Mouse (Mus musculus) gastrocnemius, adult 18-20 months (tissue): ENCODE results near the gene Cnga1. TPM values are rescaled to one million over a fixed set of nuclear protein-coding genes. Genes with fewer than 3 reads are reported as not detected.

Source experiments
- DNase-seq: peaks from one replicate; pipeline ENCODE4 v3.0.0; 2021; ENCODE audit warnings: low spot score
- long read RNA-seq, 2 experiments: library from polyadenylated mRNA; stranded (forward); transcript quantifications; one replicate each; pipeline ENCODE4 v2.0.0; 2021
- total RNA-seq, 2 experiments: library from RNA; stranded (reverse); gene quantifications; 2 replicates each; pipeline ENCODE4 v1.2.3; 2021

Cnga1 gene
- not detected for total RNA-seq
- long read RNA-seq, experiment 1, result 0 reads
- long read RNA-seq, experiment 2, result 0 reads

DNA sequence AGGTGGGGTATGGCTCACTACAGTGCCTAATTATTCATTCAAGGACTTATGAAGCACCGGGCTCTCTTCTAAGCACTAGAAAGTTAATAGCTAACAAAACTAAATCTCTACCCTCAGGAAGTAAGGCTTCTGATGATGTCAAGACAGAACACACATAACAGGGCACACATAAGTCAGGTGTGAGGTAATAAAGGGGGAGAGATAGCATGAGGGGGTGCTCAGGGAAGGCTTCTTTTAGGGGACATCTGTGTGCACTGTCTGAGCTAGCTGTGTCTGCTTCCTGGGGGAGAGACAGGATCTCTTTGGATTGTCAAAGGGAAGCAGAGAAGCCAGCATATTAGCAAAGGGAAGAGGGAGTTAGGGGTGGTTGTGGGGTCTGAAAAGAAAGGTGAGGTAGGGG, at the start of gene Cnga1:
Gene Cnga1 (minus strand): TSS at position 101 of the 400 bp plus-strand sequence.
- DNase-seq, result no peak

DNA sequence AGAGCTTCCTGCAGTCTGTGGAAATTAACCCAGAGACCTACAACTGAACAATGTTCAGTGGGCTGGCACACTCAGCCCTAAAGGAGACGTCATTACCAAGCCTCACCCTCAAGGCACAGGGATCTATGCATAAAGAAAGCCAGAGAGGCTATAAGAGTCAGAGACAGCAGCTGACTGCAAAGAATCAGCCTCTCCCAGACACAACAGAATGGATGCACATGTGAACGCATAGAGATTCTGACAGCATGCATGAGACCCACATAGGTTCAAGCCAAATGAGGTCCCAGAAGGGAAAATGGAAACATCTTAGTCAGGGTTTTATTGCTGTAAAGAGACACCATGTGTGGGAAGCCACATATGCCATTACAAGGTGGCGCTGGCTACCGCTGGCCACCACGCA, 46.4 kb upstream of the Cnga1 start:
- DNase-seq, result no peak

DNA sequence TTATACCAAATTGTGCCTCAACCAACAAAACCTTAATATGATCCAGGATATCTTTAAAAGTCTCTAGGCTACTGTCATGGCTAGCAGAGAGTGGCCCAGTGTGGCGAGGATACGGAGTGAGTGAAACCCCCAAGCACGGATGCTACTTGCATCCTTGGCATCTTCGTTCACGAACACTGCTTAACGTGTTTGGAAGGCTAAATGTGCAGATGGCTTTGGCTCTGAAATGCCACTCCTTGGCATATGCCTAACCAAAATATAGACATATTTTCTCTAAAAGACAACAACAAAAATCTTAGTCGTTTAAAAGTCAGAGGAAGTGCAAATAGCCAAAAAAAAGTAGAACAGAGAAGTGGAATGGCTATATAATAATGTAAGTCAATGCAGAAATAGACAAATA, 45.5 kb upstream of the Cnga1 start:
- DNase-seq, result no peak

DNA sequence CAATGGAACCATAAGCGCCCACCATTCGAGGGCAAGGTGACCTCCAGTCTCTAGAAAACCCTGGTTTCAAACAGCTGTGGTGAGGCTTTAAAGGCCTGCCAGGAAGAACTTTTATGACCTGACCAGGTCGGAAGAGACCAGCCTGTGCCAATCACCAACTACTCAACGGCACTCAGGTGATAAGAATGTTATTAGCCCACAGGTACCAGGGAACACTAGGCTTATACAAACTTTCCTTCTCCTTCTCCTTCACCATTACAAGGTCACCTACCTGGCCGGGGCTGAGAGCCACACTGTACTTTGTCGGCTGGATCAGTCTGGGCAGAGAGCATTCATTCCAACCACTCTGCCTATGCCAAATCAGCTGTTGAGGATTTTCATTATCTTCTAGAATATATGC, 37.4 kb upstream of the Cnga1 start:
- DNase-seq, result no peak

DNA sequence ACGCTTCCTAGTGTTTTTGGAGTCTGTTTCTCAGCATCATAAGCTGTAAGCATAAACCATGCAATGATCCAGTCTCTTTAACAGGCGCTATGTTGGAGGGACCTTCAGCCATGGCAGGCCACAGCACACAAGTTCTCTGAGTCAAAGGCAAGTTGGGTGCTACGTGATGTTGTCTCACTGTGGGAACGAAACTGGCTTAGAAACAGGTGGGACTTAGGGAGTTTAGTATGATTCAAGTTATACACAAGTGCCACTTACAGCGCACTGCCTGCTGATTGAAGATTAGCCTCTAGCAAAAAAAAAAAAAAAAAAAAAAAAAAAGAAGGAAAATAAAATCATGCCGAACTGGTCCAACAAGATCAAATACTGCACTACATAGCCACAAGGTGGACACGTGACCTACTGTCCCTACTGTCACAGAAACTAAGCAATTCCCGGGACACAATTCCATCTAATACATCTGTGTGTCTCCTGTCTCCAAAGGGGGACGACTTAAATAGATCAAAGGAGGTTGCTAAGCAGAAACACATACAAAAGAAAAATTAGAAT, 31.0 kb upstream of the Cnga1 start:
- no peak for DNase-seq

DNA sequence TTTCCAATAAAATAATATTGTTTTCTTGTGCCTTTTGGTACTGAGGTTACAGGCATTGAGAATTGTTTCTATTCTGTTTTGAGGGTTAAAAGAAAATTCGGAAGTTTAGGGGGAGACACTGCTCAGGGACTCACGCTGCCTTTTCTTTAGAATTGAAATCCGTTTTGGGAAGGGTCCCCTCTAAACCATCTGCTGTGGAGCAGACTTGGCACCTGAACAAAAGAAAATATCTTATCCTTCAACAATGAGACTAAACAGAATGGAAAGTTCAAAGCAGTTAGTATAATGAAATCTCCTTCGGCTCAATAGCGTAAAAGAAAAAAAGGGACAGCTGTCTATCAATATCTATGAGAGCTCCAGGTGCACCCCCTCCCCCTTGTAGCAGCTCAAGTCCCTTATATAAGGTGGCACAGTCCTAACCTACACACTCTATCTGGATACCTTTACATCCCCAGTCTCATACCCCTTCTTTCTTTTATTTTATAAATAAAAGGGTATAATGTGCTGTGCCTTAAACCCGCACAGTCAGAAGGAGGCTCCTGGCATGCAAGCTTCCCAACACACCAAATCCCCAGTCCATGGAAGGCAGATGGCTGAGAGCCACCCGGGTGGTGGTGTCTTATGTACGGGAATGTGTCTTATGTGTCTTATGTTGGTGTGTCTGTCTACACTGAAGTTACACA, 27.1 kb upstream of the Cnga1 start:
- no peak for DNase-seq

DNA sequence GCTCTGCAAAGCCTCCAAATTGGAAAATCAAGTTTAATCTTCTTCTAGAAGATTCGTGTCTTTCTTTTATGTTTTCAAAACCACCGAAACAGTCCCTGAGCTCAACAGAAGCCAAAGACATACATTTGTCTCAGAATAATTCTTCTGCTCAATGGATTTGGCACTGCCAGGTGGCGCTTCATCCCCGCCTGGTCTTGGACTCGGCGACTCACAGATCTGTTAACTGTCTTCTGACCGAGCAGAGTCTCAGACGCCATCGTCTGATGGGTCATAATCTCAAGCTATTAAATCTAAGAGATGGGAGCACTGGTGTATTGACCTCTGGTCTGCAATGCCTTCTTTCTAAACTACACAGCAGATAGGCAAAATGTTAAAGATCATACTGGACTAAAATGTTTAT, 24.3 kb upstream of the Cnga1 start:
- DNase-seq, result no peak

DNA sequence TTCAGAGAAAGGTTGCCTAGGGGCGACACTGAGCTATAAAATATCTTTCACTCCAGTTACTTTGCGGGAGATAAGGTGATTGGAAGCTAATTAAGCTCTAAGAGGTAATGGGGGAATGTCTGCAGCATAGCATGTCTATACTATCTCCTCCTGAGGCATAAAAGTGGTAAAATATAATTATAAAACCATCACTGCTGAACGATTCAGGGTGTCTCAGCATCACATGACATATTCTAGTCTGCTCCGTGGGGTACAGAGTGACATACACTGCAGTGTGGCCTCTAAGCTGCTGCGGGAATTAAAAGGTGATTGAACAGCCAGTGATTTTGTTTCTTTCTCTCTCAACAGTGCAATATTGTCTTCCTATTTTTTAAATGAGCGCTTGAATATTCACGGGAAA, 22.4 kb upstream of the Cnga1 start:
- DNase-seq, result no peak

DNA sequence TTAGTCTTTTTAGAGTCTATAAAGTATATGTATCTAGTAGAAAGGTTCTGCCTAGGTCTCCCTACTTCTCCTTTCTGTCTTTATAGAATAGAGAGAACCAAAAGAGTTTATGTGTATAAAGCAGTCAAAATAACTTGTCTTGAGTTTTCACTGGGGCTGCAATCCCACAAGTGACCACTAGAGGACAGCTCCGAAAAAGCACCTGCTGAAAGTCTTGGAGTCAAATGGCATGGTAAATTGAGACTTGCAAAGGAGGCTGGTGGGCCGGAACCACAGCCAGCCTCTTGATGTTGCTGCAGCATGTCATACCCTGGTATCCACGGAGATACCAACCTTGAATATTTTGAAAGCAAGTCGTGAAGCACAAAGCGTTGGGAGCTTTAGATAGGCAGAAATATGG, 21.2 kb upstream of the Cnga1 start:
- peak; percentile 41 for DNase-seq

DNA sequence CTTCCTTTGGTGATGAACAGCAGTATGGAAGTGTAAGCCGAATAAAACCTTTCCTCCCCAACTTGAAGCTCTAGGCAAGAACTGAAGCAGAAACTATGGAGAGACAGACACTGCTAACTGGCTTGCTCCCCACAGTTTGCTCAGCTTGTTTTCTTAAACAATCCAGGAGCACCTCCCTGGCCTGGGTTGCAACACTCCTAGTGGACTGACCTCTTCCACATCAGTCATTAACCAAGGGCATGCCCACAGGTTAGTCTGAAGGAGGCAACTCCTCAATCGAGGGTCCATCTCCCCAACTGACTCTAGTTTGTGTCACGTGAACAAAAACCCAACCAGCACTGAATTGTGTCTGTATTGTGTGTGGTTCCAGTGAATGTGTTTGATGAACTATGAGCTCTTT, 20.8 kb upstream of the Cnga1 start:
- no peak for DNase-seq

DNA sequence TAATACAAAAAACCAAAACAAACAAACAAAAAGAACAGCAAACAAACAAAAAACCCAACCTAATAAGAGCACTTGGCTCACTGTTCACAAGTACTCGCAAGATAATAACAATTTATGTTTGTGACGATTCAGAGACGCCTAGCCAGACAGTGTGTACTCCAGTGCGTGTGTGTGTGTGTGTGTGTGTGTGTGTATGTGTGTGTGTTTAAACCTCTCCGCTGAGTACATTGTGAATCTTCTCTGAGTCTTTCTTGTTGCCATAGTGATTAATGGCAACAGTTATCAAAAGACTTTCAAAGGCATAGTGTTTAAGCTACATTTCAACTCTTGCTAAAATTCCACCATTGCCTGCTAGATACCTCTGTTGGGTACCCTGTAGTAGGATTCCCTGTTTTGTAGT, 20.1 kb upstream of the Cnga1 start:
- no peak for DNase-seq

DNA sequence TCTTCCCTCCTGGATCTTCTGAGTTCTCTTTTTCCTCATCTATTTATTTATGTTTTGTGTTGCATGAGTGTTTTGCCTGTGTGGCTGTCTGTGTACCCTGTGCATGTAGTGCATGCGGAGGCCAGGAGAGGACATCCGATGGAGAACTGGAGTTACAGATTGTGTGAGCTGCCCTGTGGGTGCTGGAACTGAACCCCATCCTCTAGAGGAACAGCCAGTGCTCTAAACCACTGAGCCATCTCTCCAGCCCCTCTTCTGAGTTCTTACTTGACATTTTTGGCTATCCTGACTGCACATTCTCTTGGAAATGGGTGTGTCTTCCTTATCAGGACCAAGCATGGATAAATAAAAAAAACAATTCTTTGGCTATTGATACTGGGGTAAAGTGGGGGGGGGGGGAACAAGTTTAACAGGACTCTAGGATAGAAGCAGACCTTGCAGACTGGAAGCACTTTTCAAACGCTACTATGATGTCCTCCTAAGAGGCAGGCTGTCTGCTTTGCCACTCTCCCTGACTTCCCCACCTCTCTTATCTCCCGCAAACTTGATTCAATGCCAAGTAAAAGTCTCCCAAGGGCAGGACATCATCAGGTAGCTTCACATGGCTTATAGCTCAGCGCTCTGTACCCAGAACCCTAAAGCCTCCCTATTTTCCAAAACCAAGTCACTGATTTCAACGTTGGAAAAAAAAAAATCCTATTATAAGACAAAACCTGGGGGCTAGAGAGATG, 17.1 kb upstream of the Cnga1 start:
- no peak for DNase-seq

DNA sequence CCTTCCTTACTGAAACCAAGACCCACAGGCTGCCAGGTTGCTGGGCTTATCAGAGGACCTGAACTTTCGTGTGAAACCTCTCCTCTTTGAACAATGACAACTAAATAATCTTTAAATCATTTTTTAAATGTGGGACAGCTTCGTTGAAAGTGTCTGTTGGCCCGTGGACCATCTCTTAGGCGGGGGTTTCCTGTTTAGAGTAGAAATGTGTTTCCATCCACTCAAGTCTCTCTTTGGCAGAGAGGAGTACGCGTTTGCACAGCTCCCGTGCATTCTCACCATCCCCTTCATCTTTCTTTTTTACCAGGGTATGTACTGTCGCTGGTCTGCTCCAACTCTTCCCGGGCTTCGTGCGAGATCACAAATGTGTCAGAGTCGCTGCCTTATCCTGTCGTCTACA, 14.3 kb upstream of the Cnga1 start:
- DNase-seq, result no peak

DNA sequence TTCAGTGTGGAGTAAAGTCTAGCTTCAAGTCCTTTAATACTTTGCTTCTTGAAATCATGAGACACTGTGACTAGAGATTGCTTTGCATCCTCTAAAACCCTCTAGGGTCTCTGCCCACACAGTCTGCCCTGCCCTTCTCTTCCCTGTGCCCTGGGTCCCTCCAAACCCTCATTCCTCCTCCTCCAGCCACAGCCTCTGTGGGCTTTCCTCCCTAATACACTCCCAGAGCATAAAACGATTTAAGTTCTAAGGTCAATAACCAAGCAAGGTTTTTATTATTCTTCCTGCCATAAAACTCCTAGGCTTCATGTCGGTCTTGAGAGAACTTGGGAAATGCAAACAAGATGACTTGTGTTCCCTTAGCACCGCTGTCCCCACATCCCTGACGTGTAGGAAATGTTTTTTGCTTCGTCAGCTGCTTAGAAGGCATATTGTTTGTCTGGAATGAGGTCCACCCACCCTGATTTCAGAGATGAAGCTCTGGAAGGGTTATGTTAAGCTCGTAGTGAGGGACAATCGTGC, 12.3 kb upstream of the Cnga1 start:
- DNase-seq, result no peak

DNA sequence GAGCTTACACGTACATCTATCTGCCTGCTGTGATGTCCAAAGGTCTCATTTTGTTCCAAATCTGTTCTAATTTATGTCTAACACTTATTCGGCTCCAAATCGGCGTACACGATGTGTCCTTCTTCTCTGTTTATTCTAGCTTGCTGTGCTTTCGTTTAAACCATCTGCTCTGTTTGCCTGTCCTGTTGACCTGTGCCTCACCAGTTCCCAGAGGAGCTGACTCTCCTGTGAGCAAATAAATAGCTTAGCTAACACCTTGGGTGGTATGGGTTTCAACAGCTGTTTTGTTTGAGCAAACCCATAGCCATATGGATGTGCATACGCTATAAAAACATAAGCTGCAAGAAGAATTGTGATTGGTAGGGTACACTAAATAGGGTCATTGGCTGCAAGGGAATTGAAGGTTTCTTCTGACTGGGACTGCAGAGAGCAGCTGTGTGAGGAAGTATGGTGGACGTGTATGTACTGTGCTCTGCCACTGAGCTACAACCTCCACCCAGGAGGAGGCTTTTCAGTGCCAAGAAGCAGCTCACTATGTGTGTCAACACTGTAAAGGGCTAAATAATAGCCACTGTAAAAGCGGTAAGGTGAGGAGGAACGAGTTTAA, 9.1 kb upstream of the Cnga1 start:
- DNase-seq, result no peak

DNA sequence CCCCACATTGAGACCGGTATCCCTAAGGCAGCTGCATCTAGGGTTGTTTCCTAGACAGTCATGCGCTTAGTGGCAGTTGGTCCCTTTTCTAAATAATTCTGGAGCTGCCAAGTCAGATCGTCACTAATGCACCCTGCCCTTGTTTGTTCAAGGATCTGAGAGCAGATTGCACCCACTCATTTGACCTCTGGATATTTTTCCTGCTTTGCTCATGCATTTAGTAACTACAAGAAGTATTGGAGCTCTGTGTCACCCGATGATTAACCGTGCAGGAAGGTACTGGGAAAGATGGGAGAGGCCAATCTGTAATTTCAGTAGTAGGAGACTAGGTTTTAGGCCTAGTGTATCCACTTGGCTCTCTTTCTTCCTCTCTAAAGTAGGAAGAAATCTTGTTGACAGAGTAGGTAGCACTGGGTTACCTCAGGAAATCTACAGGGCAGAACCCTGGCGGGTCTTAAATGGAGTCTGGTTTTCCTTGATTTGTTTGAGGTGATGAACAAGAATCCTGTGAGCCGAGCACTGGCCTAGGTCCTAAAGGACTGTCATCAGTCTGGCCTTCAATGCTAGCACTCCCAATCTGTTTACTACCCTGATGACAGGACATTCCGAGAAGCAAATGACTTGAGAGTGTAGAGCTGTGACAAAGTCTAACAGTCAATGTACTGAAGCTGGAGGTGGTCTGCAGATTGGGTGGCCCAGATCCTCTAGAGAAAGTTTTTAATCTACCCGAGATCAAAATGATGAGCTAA, 5.1 kb upstream of the Cnga1 start:
- no peak for DNase-seq

DNA sequence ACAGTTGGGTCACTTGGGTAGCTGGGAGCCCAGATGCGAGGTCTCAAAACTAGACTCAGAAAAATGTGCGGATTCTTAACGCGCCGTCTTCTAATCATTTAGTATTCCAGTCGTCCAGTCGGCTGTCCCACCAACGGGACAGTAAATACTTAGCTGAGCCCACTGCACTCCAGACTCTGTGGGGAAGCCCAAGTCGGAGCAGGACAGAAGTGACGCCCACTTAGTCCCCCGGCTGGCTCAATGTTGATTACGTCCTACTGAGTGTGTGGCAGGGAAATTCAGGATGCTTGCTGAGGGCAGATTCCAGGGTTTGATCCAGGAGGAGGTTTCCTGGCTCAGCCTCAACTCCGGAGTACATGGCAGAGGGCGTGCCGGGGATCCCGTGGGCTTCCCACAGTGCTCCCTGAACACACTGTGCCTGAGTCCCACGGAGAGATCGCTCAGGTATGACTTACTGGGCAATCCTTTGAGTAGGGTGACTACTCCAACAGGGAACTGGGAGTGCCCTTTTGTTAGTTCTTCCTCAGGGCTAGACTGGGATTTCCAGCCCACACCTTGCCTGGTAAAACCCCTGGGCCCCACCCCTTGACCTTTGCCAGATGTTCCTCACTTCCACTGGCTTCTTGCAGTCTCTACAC, 4.0 kb upstream of the Cnga1 start:
- no peak for DNase-seq

DNA sequence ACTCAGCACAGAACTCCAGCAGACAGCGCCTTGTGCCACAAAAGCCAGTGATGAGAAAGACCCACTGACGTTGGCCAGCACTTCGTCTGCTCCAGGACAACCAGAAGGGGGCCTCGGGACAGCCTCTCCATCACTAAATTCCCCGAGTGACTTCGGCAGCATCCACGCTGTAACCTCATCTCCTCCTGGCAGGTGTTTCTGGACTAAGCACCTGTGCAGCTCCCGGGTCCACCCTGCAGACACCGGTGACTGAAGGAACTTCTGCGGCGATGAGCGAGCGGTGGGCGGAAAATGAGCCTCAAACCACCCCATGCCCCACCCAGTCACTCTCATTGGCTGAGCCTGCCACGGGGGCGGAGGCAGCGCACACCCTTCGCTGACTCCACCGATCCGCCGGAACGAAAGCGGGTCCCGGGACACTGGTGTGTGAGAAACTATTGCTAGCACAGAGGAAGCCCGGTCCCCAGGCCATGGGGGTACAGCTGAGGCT, 3.4 kb upstream of the Cnga1 start, which contains the start of gene Nipal1:
Gene Nipal1 (plus strand): TSS at position 378 of the 490 bp plus-strand sequence.
- DNase-seq, result peak; percentile 30

DNA sequence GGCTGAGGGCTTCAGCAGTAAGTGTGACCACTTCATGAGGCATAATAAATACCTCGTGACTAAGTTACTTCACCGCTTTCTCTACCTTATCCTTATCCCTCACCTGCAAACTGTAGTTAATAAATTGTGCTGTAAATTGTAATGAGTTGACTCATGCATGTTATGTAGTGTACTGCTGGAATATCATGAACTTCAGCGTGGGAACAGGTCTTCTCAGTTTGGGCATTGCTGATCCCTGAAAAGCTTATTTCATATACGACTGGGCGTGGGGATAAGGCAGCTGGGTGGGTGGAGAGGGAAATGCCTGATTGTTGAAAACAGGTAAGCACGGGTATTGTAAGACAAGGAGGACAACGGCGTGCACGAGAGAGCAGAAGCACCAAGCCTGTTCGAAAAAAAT, 2.9 kb upstream of the Cnga1 start:
- no peak for DNase-seq

DNA sequence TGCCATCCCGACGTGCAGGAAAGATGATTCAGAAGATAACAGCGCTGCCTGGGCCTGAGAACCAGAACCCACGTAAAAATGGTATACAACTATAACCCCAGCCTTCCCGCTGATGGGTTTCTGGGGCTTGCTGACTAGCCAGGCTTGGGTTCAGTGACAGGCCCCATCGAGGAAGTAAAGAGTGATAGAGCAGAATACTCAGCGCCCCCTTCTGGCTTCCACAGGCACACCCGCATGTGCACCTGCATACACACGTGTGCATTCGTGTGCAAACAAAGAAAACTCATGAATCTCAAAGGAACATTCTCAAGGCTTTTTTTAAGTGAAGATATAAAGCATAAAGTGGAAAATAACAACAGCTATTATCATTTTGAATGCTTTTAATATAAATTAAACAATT, 2.1 kb upstream of the Cnga1 start:
- DNase-seq, result no peak

DNA sequence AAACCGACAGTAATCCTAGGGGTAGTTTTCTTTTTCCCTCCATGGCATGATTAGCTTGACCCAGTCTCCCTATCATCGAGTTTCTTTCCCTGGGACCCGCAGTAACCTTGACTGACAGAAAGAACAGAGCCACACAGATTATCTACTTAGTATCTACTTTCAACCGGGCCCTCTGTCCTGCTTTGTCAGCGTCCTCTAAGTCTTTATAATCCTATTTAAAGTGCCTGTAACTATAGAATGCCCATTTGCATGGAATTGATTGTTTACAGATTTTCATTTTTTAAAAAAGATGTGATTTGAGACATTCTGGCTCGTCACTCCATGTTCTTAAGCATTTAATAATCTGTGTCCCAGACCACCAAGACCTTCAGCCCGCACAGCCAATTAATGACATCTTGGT, 420 bp downstream of the Cnga1 start:
- DNase-seq, result no peak
